Mouse (Mus musculus) limb, embryonic 14.5 days (tissue): ENCODE data around the gene Lasp1. TPM values are rescaled to one million over a fixed set of nuclear protein-coding genes. Genes with fewer than 3 reads are reported as not detected.
"Not testable (repeated sequence)": the region's sequence is repeated elsewhere in the genome, so short reads cannot be mapped to it uniquely, and the experiment has no call there.

Experiments
- ATAC-seq: fragments of 200-750 bp; cut with Nextera tagmentation; 2 replicates; pipeline ENCODE4 v1.8.0; 2017; ENCODE audit warnings: low read depth, moderate number of reproducible peaks, moderate TSS enrichment; ENCODE audit not compliant: low FRiP score
- DNase-seq: peaks from one replicate; pipeline ENCODE4 v3.0.0-alpha.2; 2015; ENCODE audit warnings: low spot score
- H3K27ac ChIP-seq: fragments of 300-500 bp; sonication (generic); replicated peaks from 2 replicates; pipeline ENCODE4 v1.5.1; 2014; ENCODE audit warnings: low read depth, mild to moderate bottlenecking, low read length, moderate library complexity, mixed read lengths
- H3K27me3 ChIP-seq: fragments of 300-500 bp; sonication (generic); 2 replicates; pipeline ENCODE4 v1.6.1; 2014; ENCODE audit warnings: low read length, mixed read lengths; ENCODE audit not compliant: control insufficient read depth, insufficient read depth
- H3K36me3 ChIP-seq: fragments of 300-500 bp; sonication (generic); 2 replicates; pipeline ENCODE4 v1.6.1; 2014; ENCODE audit warnings: mild to moderate bottlenecking, low read length, moderate library complexity, mixed read lengths; ENCODE audit not compliant: control insufficient read depth, insufficient read depth
- H3K4me1 ChIP-seq: fragments of 300-500 bp; sonication (generic); 2 replicates; pipeline ENCODE4 v1.6.1; 2014; ENCODE audit warnings: antibody characterized with exemption, low read length, mixed read lengths; ENCODE audit not compliant: control insufficient read depth, insufficient read depth
- H3K4me2 ChIP-seq: fragments of 300-500 bp; sonication (generic); replicated peaks from 2 replicates; pipeline ENCODE4 v1.6.1; 2014; ENCODE audit warnings: low read depth, mild to moderate bottlenecking, low read length, moderate library complexity; ENCODE audit not compliant: severe bottlenecking
- H3K4me3 ChIP-seq: fragments of 300-500 bp; sonication (generic); replicated peaks from 2 replicates; pipeline ENCODE4 v1.5.1; 2014; ENCODE audit warnings: low read length
- H3K9ac ChIP-seq: fragments of 300-500 bp; sonication (generic); 2 replicates; pipeline ENCODE4 v1.6.1; 2014; ENCODE audit warnings: mild to moderate bottlenecking, low read depth, low read length, moderate library complexity; ENCODE audit not compliant: severe bottlenecking
- H3K9me3 ChIP-seq: fragments of 300-500 bp; sonication (generic); 2 replicates; pipeline ENCODE4 v1.6.1; 2016; ENCODE audit warnings: low read length; ENCODE audit not compliant: control insufficient read depth
- POLR2A ChIP-seq: fragments of 200-500 bp; IDR thresholded peaks from 2 replicates; pipeline ENCODE4 v1.8.0; 2012; ENCODE audit warnings: inconsistent platforms, mild to moderate bottlenecking, moderate library complexity, borderline replicate concordance; ENCODE audit not compliant: insufficient read depth, insufficient read length; ENCODE audit errors: extremely low read depth
- WGBS: fragments of 180-500 bp; shearing (Covaris S2); extraction: QIAGEN DNeasy Blood & Tissue Kit; methylation state at CpG from one replicate; pipeline ENCODE4 v1.1.7; 2014; 5-methylcytosine and 5-hydroxymethylcytosine counted together
- polyA plus RNA-seq, 2 experiments: library from polyadenylated mRNA; depleted of rRNA in 1 of 2; stranded (reverse) in 1 of 2; unstranded in 1 of 2; fragments of >200 nt; fragmentation: Nextera tagmentation in 1 of 2; extraction: Ambion mirVana in 1 of 2; gene quantifications; 2 replicates each; pipeline versions ENCODE4 v1.2.1 to v1.2.3; 2012 to 2014

Gene Lasp1
- polyA plus RNA-seq, 2 experiments, result 95.7 to 105 TPM

GRCm38 (mm10) chr11:97781832-97782563, 16.8 kb upstream of the Lasp1 start, which contains the start of gene Rpl23:
Gene Rpl23 (minus strand): TSS chr11:97782437.
- peak; percentile 98 for DNase-seq
- Histone ChIP-seq H3K9ac (peak within 1 kb of the TSS; percentile 99), H3K9me3 (no peaks in the 10 kb centered on the region), H3K27me3 (no peaks in the 10 kb centered on the region), H3K27ac (peak within 1 kb of the TSS; percentile 96), H3K4me2 (peak within 1 kb of the TSS; percentile 70), H3K36me3 (peaks cover 42% of the 10 kb centered on the region), H3K4me3 (peak within 1 kb of the TSS; percentile 98), H3K4me1 (peaks cover 8% of the 10 kb centered on the region)
- peak; percentile 80; the same call in 1 of the 2 replicates for TF ChIP-seq POLR2A
- ATAC-seq, result peak; percentile 98
- under 1% methylated on average over 67 of the region's 67 CpGs for WGBS

GRCm38 (mm10) chr11:97782564-97782895, 16.3 kb upstream of the Lasp1 start:
- TF ChIP-seq POLR2A, result no peak
- H3K9ac ChIP-seq, result peak overlapping the region; percentile 99
- peak overlapping the region; percentile 70 for H3K4me2 ChIP-seq
- ATAC-seq (no peak), DNase-seq (no peak)
- no peaks in the 10 kb centered on the region for H3K9me3 ChIP-seq
- H3K4me3 ChIP-seq, result peak overlapping the region; percentile 98
- peak overlapping the region; percentile 96; the same call in 1 of the 2 replicates for H3K27ac ChIP-seq
- peaks cover 8% of the 10 kb centered on the region for H3K4me1 ChIP-seq
- H3K27me3 ChIP-seq, result no peaks in the 10 kb centered on the region
- 1% methylated on average over 10 of the region's 10 CpGs for WGBS
- H3K36me3 ChIP-seq, result peaks cover 36% of the 10 kb centered on the region

GRCm38 (mm10) chr11:97787961-97788360, 10.8 kb upstream of the Lasp1 start:
- Histone ChIP-seq H3K4me1 (no peaks in the 10 kb centered on the region), H3K4me3 (no peak overlapping the region), H3K9ac (no peak overlapping the region), H3K36me3 (no peaks in the 10 kb centered on the region), H3K27ac (no peak overlapping the region), H3K27me3 (no peaks in the 10 kb centered on the region), H3K9me3 (no peaks in the 10 kb centered on the region), H3K4me2 (no peak overlapping the region)
- WGBS, result 84% methylated on average over 3 of the region's 3 CpGs
- no peak for ATAC-seq
- DNase-seq, result no peak
- no peak for TF ChIP-seq POLR2A

GRCm38 (mm10) chr11:97789727-97790126, 9.1 kb upstream of the Lasp1 start:
- no peak for DNase-seq
- ATAC-seq, result no peak
- 81% methylated on average over 5 of the region's 5 CpGs for WGBS
- Histone ChIP-seq H3K36me3 (no peaks in the 10 kb centered on the region), H3K4me2 (no peak overlapping the region), H3K27ac (no peak overlapping the region), H3K27me3 (no peaks in the 10 kb centered on the region), H3K9me3 (no peaks in the 10 kb centered on the region), H3K4me3 (no peak overlapping the region), H3K9ac (no peak overlapping the region), H3K4me1 (no peaks in the 10 kb centered on the region)
- TF ChIP-seq POLR2A, result no peak

- H3K4me1 ChIP-seq, H3K9ac ChIP-seq, H3K27me3 ChIP-seq, H3K4me2 ChIP-seq, ATAC-seq, H3K27ac ChIP-seq, DNase-seq, H3K9me3 ChIP-seq, H3K36me3 ChIP-seq, H3K4me3 ChIP-seq: not testable (repeated sequence)
- 80% methylated on average over 2 of the region's 2 CpGs for WGBS
Observed at GRCm38 (mm10) chr11:97790778-97791438, 7.9 kb upstream of the Lasp1 start.
